Mouse (Mus musculus) intestine, embryonic 15.5 days (tissue): Measurements from ENCODE around the gene Cdk13. TPM values are rescaled to one million over a fixed set of nuclear protein-coding genes. Genes with fewer than 3 reads are reported as not detected.

Source experiments
- ATAC-seq: fragments of 200-750 bp; cut with Nextera tagmentation; 2 replicates; pipeline ENCODE4 v1.8.0; 2017; ENCODE audit warnings: moderate TSS enrichment, moderate library complexity
- H3K27ac ChIP-seq: fragments of 300-500 bp; sonication (generic); 2 replicates; pipeline ENCODE4 v1.5.1; 2015; ENCODE audit warnings: mild to moderate bottlenecking, inconsistent platforms
- H3K27me3 ChIP-seq: fragments of 300-500 bp; sonication (generic); replicated peaks from 2 replicates; pipeline ENCODE4 v1.6.1; 2015; ENCODE audit warnings: inconsistent platforms
- H3K36me3 ChIP-seq: fragments of 300-500 bp; sonication (generic); 2 replicates; pipeline ENCODE4 v1.6.1; 2015; ENCODE audit warnings: inconsistent platforms
- H3K4me1 ChIP-seq: fragments of 300-500 bp; sonication (generic); replicated peaks from 2 replicates; pipeline ENCODE4 v1.6.1; 2015; ENCODE audit warnings: inconsistent platforms
- H3K4me2 ChIP-seq: fragments of 300-500 bp; sonication (generic); replicated peaks from 2 replicates; pipeline ENCODE4 v1.6.1; 2015; ENCODE audit warnings: mild to moderate bottlenecking, inconsistent platforms
- H3K4me3 ChIP-seq: fragments of 300-500 bp; sonication (generic); replicated peaks from 2 replicates; pipeline ENCODE4 v1.5.1; 2015; ENCODE audit warnings: inconsistent platforms
- H3K9ac ChIP-seq: fragments of 300-500 bp; sonication (generic); 2 replicates; pipeline ENCODE4 v1.6.1; 2015; ENCODE audit warnings: inconsistent platforms
- H3K9me3 ChIP-seq: fragments of 300-500 bp; sonication (generic); 2 replicates; pipeline ENCODE4 v1.6.1; 2016; ENCODE audit warnings: inconsistent platforms
- WGBS: fragments of 180-500 bp; shearing (Covaris S2); methylation state at CpG from one replicate; pipeline ENCODE4 v1.1.7; 2015; 5-methylcytosine and 5-hydroxymethylcytosine counted together
- polyA plus RNA-seq: library from polyadenylated mRNA; unstranded; fragments of >200 nt; fragmentation: Nextera tagmentation; extraction: Ambion mirVana; gene quantifications from 2 replicates; pipeline ENCODE4 v1.2.1, GENCODE M21; 2015

The Cdk13 gene
- 13.8 and 14.5 TPM in 2 replicates for polyA plus RNA-seq

DNA sequence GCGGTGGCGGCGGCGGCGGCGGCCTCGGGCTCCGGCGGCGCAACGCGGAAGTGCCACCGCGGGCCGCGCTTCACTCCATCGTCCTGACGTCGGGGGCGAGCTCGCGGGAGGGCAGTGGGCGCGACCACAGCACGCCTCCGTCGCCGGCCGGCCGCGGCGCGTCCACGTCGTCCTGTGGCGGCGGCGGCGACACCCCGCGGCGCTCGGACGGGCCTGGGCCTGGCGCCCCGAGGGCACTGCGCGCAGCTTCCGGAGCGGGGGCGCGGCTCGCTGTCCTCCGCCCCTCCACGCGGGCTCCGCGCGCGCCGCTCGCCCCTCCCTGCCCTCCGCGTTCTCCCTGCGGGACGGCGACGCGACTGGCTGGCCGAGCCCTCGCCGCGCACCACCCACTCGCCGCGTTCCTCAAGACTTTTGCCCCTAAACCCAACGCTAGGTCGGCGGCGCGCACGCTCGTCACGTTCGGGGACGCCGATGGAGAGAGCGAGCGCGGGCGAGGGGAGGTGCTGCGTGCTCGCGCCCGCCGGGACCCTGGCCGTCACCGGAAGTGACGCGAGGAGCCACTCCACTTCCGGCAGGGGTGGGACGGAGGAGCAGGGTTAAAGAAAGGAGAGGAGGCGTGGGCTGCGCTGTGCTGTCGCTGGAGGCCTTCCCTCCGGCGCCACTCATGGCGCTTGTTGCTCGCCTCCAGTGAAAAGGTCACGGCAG is at the start of gene Cdk13:
TSS of gene Cdk13 (minus strand) at position 189 of the 705 bp plus-strand sequence.
- Histone ChIP-seq H3K27ac (peak within 1 kb of the TSS; percentile 99), H3K4me1 (0 out of 2 replicates have a peak, but pooled peaks cover 2% of the 10 kb centered on the region), H3K36me3 (no peaks in the 10 kb centered on the region), H3K4me2 (peak within 1 kb of the TSS; percentile 69), H3K9ac (peak within 1 kb of the TSS; percentile 98), H3K9me3 (no peaks in the 10 kb centered on the region), H3K27me3 (no peaks in the 10 kb centered on the region), H3K4me3 (peak within 1 kb of the TSS; percentile 83)
- under 1% methylated on average over 107 of the region's 110 CpGs for WGBS
- ATAC-seq: peak; percentile 94

DNA sequence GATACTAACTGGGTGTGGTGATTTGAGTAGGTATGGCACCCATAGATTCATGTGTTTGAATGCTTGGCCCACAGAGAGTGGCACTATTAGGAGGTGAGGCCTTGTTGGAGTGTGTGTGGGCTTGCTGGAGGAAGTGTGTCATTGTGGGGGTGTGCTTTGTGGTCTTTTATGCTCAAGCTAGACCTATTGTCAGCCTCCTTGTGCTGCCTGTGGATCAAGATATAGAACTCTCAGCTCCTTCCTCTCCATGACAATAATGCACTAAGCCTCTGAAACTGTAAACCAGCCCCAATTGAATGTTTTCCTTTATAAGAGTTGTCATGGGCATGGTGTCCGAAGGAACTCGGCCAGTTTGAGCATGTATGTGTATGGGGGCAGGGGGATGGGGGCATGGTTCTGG is 38.4 kb upstream of the Cdk13 start:
- H3K36me3 ChIP-seq: no peaks in the 10 kb centered on the region
- 92% methylated on average over 2 of the region's 2 CpGs for WGBS
- H3K9me3 ChIP-seq: no peaks in the 10 kb centered on the region
- ATAC-seq: no peak
- H3K27me3 ChIP-seq: no peaks in the 10 kb centered on the region
- no peak overlapping the region for H3K9ac ChIP-seq
- H3K4me3 ChIP-seq: no peak overlapping the region
- H3K27ac ChIP-seq: no peak overlapping the region
- H3K4me2 ChIP-seq: no peak overlapping the region
- H3K4me1 ChIP-seq: no peaks in the 10 kb centered on the region

DNA sequence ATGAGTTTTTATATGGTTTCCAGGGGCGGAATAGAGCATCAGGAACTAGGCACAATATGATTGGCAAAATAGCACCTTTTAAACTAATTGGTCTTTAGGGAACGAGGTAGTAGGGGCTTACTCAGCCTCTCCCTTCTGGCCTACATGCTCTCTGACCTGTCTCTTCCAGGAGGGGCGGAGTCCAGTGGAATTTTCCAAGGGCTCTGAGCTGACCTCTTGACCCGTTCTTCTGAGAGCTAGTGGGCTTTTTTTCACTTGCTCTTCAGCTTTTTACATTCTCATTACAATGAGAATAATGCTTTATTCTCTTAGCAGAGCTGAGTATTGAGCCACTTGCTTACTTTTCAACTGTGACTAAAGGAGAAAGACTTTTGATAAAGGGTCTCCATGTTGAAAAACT is 37.9 kb upstream of the Cdk13 start:
- no peaks in the 10 kb centered on the region for H3K36me3 ChIP-seq
- H3K4me2 ChIP-seq: no peak overlapping the region
- WGBS: 65% methylated on average over 4 of the region's 4 CpGs
- no peak overlapping the region for H3K27ac ChIP-seq
- no peaks in the 10 kb centered on the region for H3K9me3 ChIP-seq
- 0 out of 2 replicates have a peak, but pooled peaks cover 3% of the 10 kb centered on the region for H3K4me1 ChIP-seq
- no peak overlapping the region for H3K4me3 ChIP-seq
- no peak for ATAC-seq
- H3K27me3 ChIP-seq: no peaks in the 10 kb centered on the region
- H3K9ac ChIP-seq: no peak overlapping the region

DNA sequence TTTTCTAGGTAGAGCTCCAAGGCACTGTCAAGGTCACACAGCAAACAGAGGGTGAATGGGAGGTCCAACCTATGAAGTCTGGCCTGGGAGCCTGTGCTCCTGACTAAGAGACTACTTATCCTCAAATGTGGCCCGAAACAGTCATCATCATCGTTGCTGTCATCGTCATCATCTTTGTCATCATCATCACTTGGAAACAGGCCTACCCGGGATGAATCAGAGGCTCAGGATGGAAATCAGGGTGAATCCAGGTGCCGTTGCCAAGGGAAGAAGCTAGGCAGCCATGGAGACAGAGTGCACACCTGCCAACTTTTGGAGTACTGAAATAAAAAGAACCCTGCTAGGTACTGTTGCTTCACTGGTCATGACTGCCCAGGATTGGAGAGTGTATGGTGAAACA is 34.2 kb upstream of the Cdk13 start:
- Histone ChIP-seq H3K9me3 (no peaks in the 10 kb centered on the region), H3K4me2 (no peak overlapping the region), H3K27ac (no peak overlapping the region), H3K27me3 (no peaks in the 10 kb centered on the region), H3K9ac (no peak overlapping the region), H3K4me1 (0 out of 2 replicates have a peak, but pooled peaks cover 3% of the 10 kb centered on the region), H3K36me3 (no peaks in the 10 kb centered on the region), H3K4me3 (no peak overlapping the region)
- 86% methylated on average over 5 of the region's 5 CpGs for WGBS
- no peak for ATAC-seq

DNA sequence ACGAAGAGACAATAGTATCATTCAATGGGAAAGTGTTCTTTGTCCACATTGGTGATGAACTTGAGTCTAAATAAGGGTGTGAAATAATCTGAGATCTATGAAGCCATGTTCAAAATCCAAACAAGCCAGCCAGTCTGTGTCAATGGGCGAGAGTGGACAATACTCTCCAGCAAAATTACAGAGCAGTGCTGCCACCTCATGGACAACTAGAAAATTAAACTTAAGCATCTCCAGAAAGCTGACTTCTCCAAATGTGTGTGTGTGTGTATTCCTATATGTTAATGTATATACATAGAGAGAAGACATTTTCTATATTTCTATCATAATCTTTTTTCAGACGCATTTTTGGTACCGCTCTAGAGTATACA is 33.6 kb upstream of the Cdk13 start:
- no peak overlapping the region for H3K27ac ChIP-seq
- H3K4me1 ChIP-seq: 0 out of 2 replicates have a peak, but pooled peaks cover 3% of the 10 kb centered on the region
- WGBS: 35% methylated on average over 4 of the region's 4 CpGs
- no peak overlapping the region for H3K4me2 ChIP-seq
- no peaks in the 10 kb centered on the region for H3K36me3 ChIP-seq
- peak; percentile 70 for ATAC-seq
- H3K9me3 ChIP-seq: no peaks in the 10 kb centered on the region
- H3K9ac ChIP-seq: no peak overlapping the region
- H3K4me3 ChIP-seq: no peak overlapping the region
- no peaks in the 10 kb centered on the region for H3K27me3 ChIP-seq

DNA sequence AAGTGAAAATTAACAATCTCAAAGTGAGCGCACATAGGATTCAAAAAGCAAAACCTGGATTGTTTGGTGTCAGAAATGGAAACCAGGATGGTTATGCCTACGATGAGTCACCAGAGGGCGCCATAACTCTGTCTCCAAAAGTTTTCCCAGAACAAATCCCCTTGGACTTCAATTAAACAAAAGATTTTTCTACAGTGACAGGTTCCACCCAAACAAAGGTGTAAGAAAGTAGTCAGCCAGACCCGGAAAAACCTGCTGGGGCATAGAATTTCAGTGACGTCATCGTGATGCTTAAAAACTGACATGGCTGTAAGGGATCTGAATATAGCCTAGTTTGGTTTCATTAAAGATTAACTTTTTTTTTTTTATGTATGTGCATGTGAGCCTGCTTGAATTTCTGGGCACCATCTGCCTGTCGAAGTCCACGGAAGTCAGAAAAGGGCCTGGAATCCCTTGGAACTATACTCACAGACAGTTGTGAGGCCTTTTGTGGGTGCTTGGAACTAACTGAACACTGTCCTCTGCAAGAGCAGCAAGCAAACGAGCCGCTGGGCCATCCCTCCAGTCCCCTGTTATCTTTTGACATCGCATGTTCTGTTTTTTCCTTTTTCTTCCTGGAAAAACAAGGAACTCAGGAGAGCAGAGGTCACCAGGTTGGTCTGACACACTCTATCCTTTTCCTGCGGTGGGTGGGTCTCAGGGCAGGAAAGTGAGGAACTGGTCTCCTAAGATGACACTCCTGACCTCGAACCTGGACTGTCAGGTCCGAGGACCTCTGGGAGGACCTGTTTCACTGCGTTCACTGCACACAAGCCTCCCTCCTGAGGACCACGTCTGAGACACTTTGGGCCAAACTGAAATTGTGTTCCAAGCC is 33.0 kb upstream of the Cdk13 start:
- H3K27ac ChIP-seq: no peak overlapping the region
- 36% methylated on average over 16 of the region's 16 CpGs for WGBS

DNA sequence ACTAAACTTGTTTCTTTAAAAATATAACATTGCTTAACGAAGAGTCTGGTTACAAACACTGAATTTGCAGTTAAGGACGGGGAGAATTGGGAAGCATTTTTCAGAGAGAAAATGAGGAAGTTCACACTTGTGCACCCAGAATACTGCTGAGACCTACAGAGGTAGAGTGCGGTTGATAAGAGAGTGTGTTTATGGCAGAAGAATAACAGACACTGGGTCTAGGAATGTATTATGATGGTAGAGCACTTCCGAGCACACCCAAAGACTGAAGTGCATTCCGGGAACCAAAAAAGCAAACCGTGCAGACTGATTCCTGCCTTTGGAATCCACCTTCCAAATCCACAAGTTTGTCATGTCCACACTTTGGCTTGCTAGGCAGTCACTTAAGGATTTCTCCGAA is 31.9 kb upstream of the Cdk13 start:
- Histone ChIP-seq H3K9ac (no peak overlapping the region), H3K4me3 (no peak overlapping the region), H3K4me2 (no peak overlapping the region), H3K9me3 (no peaks in the 10 kb centered on the region), H3K4me1 (0 out of 2 replicates have a peak, but pooled peaks cover 3% of the 10 kb centered on the region), H3K27ac (no peak overlapping the region), H3K36me3 (no peaks in the 10 kb centered on the region), H3K27me3 (no peaks in the 10 kb centered on the region)
- no peak for ATAC-seq
- 74% methylated on average over 7 of the region's 7 CpGs for WGBS

More for the DNA sequence above, 33.0 kb upstream of the Cdk13 start:
- H3K4me1 ChIP-seq: 0 out of 2 replicates have a peak, but pooled peaks cover 3% of the 10 kb centered on the region
- H3K9me3 ChIP-seq: no peaks in the 10 kb centered on the region
- no peaks in the 10 kb centered on the region for H3K27me3 ChIP-seq
- no peak overlapping the region for H3K4me2 ChIP-seq
- no peaks in the 10 kb centered on the region for H3K36me3 ChIP-seq
- H3K9ac ChIP-seq: no peak overlapping the region
- H3K4me3 ChIP-seq: no peak overlapping the region
- peak; percentile 74 for ATAC-seq

DNA sequence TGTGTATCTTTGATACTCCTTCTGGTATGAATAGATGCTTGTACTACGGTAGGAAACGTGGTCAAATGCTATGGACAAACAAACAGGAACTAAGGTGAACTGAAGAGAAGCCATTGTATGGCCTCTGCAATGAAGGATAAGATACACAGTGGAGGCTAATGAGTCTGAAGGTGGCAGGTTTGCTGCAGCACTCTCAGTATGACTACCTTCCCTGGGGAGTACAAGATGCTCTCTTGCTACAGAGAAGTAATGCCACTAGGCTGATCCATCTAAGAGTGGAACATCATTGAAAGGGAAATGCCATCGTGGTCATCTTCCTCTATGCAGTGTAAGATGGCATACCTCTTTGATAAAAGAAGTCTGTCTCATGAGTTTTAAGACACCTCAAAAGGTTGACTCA is 28.0 kb upstream of the Cdk13 start:
- H3K27ac ChIP-seq: no peak overlapping the region
- no peak overlapping the region for H3K9ac ChIP-seq
- 0 out of 2 replicates have a peak, but pooled peaks cover under 1% of the 10 kb centered on the region for H3K4me1 ChIP-seq
- no peak for ATAC-seq
- WGBS: 74% methylated on average over 3 of the region's 3 CpGs
- H3K4me3 ChIP-seq: no peak overlapping the region
- no peak overlapping the region for H3K4me2 ChIP-seq
- H3K27me3 ChIP-seq: no peaks in the 10 kb centered on the region
- no peaks in the 10 kb centered on the region for H3K9me3 ChIP-seq
- H3K36me3 ChIP-seq: no peaks in the 10 kb centered on the region

DNA sequence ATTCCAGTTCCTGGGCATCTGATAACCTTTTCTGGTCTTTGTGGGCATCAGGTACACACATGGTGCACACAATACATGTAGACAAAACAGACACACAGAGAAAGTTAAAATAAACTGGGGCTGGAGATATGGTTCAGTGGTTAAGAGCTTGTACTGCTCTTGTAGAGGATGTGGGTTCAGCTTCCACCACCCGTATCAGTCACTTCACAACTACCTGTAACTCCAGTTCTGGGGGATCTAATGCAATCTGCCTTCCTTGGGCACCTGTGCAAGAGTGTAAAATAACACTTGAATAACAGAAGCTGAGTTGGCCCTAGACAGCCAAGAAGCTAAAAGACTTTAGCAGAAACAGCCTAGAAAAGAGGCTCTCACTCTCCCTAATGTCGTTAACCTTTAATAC is 12.3 kb upstream of the Cdk13 start:
- no peaks in the 10 kb centered on the region for H3K36me3 ChIP-seq
- no peak overlapping the region for H3K27ac ChIP-seq
- H3K4me3 ChIP-seq: no peak overlapping the region
- no peaks in the 10 kb centered on the region for H3K4me1 ChIP-seq
- H3K27me3 ChIP-seq: no peaks in the 10 kb centered on the region
- no peak for ATAC-seq
- no peak overlapping the region for H3K9ac ChIP-seq
- no peak overlapping the region for H3K4me2 ChIP-seq
- 90% methylated on average over 2 of the region's 2 CpGs for WGBS
- no peaks in the 10 kb centered on the region for H3K9me3 ChIP-seq

DNA sequence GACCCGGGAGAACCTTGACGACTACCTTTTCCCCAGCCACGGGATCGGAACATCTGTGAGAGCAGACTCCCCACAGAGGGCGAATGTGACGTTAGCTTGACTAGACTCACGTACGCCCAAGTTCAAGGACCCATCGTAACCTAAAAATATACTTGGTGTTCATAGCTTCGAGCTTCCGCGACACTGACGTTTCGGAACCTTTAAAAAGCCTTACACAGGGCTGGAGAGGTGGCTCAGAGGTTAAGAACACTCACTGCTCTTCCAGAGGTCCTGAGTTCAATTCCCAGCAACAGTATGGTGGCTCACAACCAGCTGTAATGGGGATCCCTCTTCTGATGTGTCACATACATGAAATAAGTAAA is 698 bp upstream of the Cdk13 start:
- H3K9ac ChIP-seq: peak overlapping the region; percentile 73
- no peaks in the 10 kb centered on the region for H3K36me3 ChIP-seq
- peak overlapping the region; percentile 52 for H3K4me2 ChIP-seq
- H3K9me3 ChIP-seq: no peaks in the 10 kb centered on the region
- H3K27me3 ChIP-seq: no peaks in the 10 kb centered on the region
- H3K27ac ChIP-seq: peak overlapping the region; percentile 89
- H3K4me1 ChIP-seq: 0 out of 2 replicates have a peak, but pooled peaks cover 2% of the 10 kb centered on the region
- ATAC-seq: peak; percentile 5; the same call in 1 of the 2 replicates
- WGBS: under 1% methylated on average over 14 of the region's 14 CpGs
- peak overlapping the region; percentile 83 for H3K4me3 ChIP-seq

DNA sequence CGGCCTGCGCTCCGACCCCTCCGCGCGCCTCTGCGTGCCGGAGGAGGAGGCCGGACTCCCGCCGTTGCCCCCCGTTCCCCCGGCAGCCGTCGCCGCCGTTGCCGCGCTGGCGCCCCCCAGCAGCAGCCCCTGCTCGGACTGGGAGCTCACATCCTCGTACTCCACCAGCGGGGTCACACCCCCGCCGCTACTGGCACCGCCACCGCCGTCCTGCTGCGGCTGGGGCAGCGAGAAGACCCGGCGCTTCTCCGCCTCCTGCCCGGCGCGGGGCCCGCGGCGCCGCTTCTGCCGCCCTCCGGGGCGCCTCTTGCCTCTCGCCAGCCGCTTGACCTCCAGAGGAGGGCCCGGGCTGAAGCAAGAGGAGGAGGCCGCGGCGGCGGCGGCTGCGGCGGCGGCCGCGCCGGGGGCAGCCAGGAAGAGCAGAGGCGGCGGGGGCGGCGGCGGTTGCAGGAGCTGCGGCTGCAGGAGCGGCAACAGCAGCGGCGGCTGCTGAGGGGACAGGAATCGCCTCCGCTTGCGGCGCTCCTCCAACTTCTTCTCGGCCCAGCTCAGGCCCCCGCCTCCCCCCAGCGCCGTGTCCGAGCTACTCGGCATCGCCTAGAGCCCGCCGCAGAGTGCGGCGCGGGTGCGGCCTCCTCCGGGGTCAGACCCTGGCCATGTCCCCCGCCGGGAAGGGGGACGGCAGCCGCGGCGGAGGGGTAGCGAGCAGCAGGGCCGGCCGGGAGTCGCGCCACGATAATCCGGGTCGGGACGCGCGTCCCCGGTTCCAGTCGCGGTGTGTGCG is 647 bp downstream of the Cdk13 start:
- Histone ChIP-seq H3K9me3 (no peaks in the 10 kb centered on the region), H3K4me3 (peak overlapping the region; percentile 83), H3K9ac (peak overlapping the region; percentile 98), H3K4me1 (0 out of 2 replicates have a peak, but pooled peaks cover 2% of the 10 kb centered on the region), H3K27ac (peak overlapping the region; percentile 99), H3K36me3 (no peaks in the 10 kb centered on the region), H3K27me3 (no peaks in the 10 kb centered on the region), H3K4me2 (peak overlapping the region; percentile 69)
- peak; percentile 27 for ATAC-seq
- under 1% methylated on average over 83 of the region's 105 CpGs for whole genome bisulfite sequencing
